In the genomic region with DNA sequence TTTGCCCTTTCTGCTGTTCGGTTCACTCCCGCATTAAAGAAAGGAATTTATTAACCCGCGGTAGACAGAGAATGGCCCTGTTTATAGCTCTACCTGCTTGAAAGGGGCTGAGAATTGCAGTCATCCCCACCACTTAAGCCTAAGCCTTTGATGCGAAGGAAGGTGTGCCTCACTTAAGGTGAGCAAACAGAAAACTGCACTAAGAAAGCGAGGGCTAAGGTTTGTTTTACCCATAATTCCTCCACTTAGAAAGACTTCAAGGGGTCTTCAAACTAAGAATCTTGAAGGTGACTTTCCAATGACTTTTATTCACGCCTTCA, we compare ENCODE assay signal across 15 mouse cellular contexts.
"Had no signal": no experiment of that assay in that cellular context is flagged by ENCODE, and none has a peak within 500 bp of the region (broad histone marks: within the 10 kb centered on the region; RNA-seq: fewer than 3 reads in every experiment).

No protein-coding gene starts in this region.

- H3K27me3 ChIP-seq: liver, embryonic 13.5 days; midbrain, embryonic 13.5 days; neural tube, embryonic 13.5 days had no signal

- H3K36me3 ChIP-seq: liver, embryonic 13.5 days; midbrain, embryonic 10.5 days; midbrain, embryonic 13.5 days; neural tube, embryonic 13.5 days had no signal

- DNase-seq: kidney, adult 18-20 months; kidney, adult 9 months; kidney, postnatal 36 days; layer of hippocampus, postnatal 36 days; liver, embryonic 13.5 days; lung, postnatal 14 days; thymus, adult 18-20 months; thymus, postnatal 36 days had no signal

- H3K9ac ChIP-seq: liver, embryonic 13.5 days; midbrain, embryonic 13.5 days; neural tube, embryonic 13.5 days had no signal

- H3K4me1 ChIP-seq: liver, embryonic 13.5 days; midbrain, embryonic 10.5 days; midbrain, embryonic 13.5 days; neural tube, embryonic 13.5 days had no signal

- H3K27ac ChIP-seq: left cerebral cortex, adult 2 months; liver, embryonic 13.5 days; midbrain, embryonic 10.5 days; midbrain, embryonic 13.5 days; neural tube, embryonic 13.5 days had no signal

- H3K4me2 ChIP-seq: liver, embryonic 13.5 days; midbrain, embryonic 13.5 days; neural tube, embryonic 13.5 days had no signal

- H3K9me3 ChIP-seq: liver, embryonic 13.5 days; midbrain, embryonic 10.5 days; midbrain, embryonic 13.5 days; neural tube, embryonic 13.5 days had no signal

- ATAC-seq: midbrain, embryonic 13.5 days; midbrain, embryonic 16.5 days had no signal

- H3K4me3 ChIP-seq: left cerebral cortex, adult 2 months; liver, embryonic 13.5 days; megakaryocyte, embryonic 14.5 days; midbrain, embryonic 10.5 days; midbrain, embryonic 13.5 days; myocyte; neural tube, embryonic 13.5 days had no signal
